Mouse (Mus musculus): Measurements from ENCODE around the gene Psma6.

DNA sequence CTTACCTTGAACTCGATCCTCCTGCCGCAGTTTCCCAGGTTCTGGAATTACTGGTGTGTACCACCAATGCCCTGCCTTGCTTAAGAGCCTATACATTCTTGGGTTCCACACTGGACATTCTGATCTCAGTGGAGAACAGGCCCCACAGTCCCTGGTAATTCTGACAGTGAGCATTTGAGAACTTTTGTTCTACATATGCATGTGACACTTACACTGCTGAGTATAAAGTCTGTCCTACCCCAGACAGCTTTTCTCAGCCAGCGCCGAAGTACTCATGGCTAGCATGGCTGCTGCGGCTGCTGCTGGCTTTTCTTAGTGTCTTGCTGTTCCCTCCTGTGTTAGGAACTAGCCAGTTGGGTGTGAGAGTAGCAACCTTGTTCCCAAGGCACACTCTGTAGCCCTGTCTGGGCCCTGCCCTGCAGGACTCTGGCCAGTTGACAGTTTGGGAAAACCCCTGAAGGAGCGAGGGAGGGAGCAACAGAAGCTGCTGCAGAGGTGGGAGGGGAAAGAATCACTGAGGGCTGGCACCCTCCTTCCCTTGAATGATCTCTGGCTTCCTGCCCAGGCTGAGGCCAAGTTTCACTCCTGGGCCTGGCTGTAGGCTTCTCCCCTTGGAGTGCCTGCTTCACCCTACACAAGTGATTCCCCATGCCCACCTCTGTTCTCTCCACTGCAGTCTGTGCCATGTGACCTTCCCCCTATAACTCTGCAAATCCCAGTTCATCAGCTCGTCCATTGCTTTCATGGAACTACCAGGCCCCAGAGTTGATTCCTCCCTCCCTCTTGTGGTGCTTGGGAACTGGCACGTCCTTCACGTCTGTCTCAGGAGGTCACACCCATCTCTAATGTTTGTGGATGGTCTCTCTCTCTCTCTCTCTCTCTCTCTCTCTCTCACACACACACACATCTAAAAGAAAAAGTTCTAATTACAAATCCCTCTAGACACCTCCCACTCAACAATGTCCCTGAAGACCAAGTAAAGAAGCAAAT lies 59.1 kb downstream of the Psma6 start:
- TF ChIP-seq POLR2A (IDR thresholded peaks at IDR 0.05; ENCODE audit: borderline replicate concordance, insufficient read depth, low read length) (no peak), CTCF (IDR thresholded peaks at IDR 0.05; ENCODE audit: borderline replicate concordance, insufficient read depth, low read depth, low read length) (no peak)
